Mouse (Mus musculus) intestine, embryonic 15.5 days (tissue): ENCODE results near the gene Stpg2. TPM values are rescaled to one million over a fixed set of nuclear protein-coding genes. Genes with fewer than 3 reads are reported as not detected.
"Not testable (repeated sequence)": the region's sequence is repeated elsewhere in the genome, so short reads cannot be mapped to it uniquely, and the experiment has no call there.

ENCODE experiments used
- ATAC-seq: fragments of 200-750 bp; cut with Nextera tagmentation; 2 replicates; pipeline ENCODE4 v1.8.0; 2017; ENCODE audit warnings: moderate TSS enrichment, moderate library complexity
- H3K27ac ChIP-seq: fragments of 300-500 bp; sonication (generic); 2 replicates; pipeline ENCODE4 v1.5.1; 2015; ENCODE audit warnings: mild to moderate bottlenecking, inconsistent platforms
- H3K27me3 ChIP-seq: fragments of 300-500 bp; sonication (generic); replicated peaks from 2 replicates; pipeline ENCODE4 v1.6.1; 2015; ENCODE audit warnings: inconsistent platforms
- H3K36me3 ChIP-seq: fragments of 300-500 bp; sonication (generic); 2 replicates; pipeline ENCODE4 v1.6.1; 2015; ENCODE audit warnings: inconsistent platforms
- H3K4me1 ChIP-seq: fragments of 300-500 bp; sonication (generic); replicated peaks from 2 replicates; pipeline ENCODE4 v1.6.1; 2015; ENCODE audit warnings: inconsistent platforms
- H3K4me2 ChIP-seq: fragments of 300-500 bp; sonication (generic); replicated peaks from 2 replicates; pipeline ENCODE4 v1.6.1; 2015; ENCODE audit warnings: mild to moderate bottlenecking, inconsistent platforms
- H3K4me3 ChIP-seq: fragments of 300-500 bp; sonication (generic); replicated peaks from 2 replicates; pipeline ENCODE4 v1.5.1; 2015; ENCODE audit warnings: inconsistent platforms
- H3K9ac ChIP-seq: fragments of 300-500 bp; sonication (generic); 2 replicates; pipeline ENCODE4 v1.6.1; 2015; ENCODE audit warnings: inconsistent platforms
- H3K9me3 ChIP-seq: fragments of 300-500 bp; sonication (generic); 2 replicates; pipeline ENCODE4 v1.6.1; 2016; ENCODE audit warnings: inconsistent platforms
- WGBS: fragments of 180-500 bp; shearing (Covaris S2); methylation state at CpG from one replicate; pipeline ENCODE4 v1.1.7; 2015; 5-methylcytosine and 5-hydroxymethylcytosine counted together
- polyA plus RNA-seq: library from polyadenylated mRNA; unstranded; fragments of >200 nt; fragmentation: Nextera tagmentation; extraction: Ambion mirVana; gene quantifications from 2 replicates; pipeline ENCODE4 v1.2.1, GENCODE M21; 2015

The Stpg2 gene
- polyA plus RNA-seq, 1 experiment from 2014 or later, result not detected

DNA sequence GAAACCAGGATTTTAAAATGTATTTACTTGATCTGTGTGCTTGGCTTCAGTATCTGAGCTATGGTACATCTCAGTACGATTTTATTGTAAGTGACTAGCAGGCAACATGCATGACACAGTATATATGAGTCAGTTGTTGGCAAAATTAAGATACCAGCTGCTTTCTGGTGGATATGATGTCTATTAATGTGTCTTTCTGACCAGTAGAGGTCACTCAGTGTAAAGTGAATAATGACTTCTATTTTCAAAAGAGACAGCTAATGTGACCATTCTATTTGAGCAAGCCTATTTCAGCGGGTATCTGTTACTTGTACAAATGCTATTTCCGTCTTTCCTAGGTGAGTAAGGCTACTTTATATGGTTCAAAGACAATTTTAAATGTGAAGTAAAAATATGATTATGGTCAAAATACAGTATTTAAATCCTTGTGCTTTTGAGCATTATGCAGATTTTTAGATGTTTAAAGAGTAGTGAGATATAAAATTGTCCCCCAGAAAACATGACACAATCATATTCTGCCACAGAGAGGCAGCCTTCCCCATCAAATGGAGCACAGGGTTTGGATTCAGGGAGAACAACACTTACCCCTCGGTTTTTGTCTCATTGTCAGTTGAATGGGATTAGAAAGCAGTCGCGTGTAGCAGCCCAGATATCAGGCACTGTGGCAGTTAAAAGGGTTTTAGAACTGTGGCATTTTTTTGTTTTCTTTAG is 303.9 kb downstream of the Stpg2 start:
- Histone ChIP-seq H3K9me3 (no peaks in the 10 kb centered on the region), H3K36me3 (no peaks in the 10 kb centered on the region), H3K9ac (no peak overlapping the region), H3K4me3 (no peak overlapping the region), H3K4me1 (no peaks in the 10 kb centered on the region), H3K27ac (no peak overlapping the region), H3K27me3 (no peaks in the 10 kb centered on the region), H3K4me2 (no peak overlapping the region)
- 55% methylated on average over 6 of the region's 6 CpGs for WGBS
- no peak for ATAC-seq

- H3K4me1 ChIP-seq, result no peaks in the 10 kb centered on the region
- H3K36me3 ChIP-seq, result no peaks in the 10 kb centered on the region
- no peak overlapping the region for H3K4me3 ChIP-seq
- H3K9me3 ChIP-seq, result no peaks in the 10 kb centered on the region
- no peaks in the 10 kb centered on the region for H3K27me3 ChIP-seq
- 95% methylated on average over 2 of the region's 2 CpGs for WGBS
- no peak overlapping the region for H3K9ac ChIP-seq
- no peak overlapping the region for H3K4me2 ChIP-seq
- no peak for ATAC-seq
- no peak overlapping the region for H3K27ac ChIP-seq
Measured at GRCm38 (mm10) chr3:139578496-139578895, 373.0 kb downstream of the Stpg2 start.

GRCm38 (mm10) chr3:139581298-139581697 is 375.8 kb downstream of the Stpg2 start:
- ATAC-seq, result 0 out of 2 replicates have a peak, but pooled peaks have one; percentile 45

GRCm38 (mm10) chr3:139599508-139599907 is 394.0 kb downstream of the Stpg2 start:
- 46% methylated on average over 3 of the region's 3 CpGs for WGBS
- H3K36me3 ChIP-seq, result no peaks in the 10 kb centered on the region

More at GRCm38 (mm10) chr3:139581298-139581697, 375.8 kb downstream of the Stpg2 start:
- H3K4me2 ChIP-seq, result no peak overlapping the region
- H3K27ac ChIP-seq, result no peak overlapping the region
- no peak overlapping the region for H3K4me3 ChIP-seq
- no peak overlapping the region for H3K9ac ChIP-seq
- no peaks in the 10 kb centered on the region for H3K27me3 ChIP-seq
- no peaks in the 10 kb centered on the region for H3K4me1 ChIP-seq
- H3K9me3 ChIP-seq, result no peaks in the 10 kb centered on the region
- no peaks in the 10 kb centered on the region for H3K36me3 ChIP-seq

DNA sequence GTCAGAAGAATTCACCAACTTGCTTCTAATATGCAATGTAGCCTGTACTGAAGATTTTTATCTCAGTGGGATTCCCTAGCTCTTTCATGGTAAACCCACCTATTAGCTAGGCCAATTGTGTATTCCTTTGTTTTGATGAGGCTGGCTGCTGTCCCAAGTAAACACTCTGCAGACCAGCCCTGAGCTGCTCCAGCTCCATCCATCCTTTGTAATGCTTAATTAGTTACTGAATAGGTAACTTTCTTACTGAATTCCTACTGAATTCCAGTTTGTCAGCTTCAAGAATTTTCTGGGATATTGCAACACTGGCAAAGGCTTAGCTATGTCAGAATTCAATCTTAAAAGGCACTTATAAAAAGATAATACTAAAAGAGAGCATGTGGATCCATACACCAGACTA is 402.8 kb downstream of the Stpg2 start:
- not testable (repeated sequence) for H3K4me2 ChIP-seq, H3K9ac ChIP-seq, H3K4me3 ChIP-seq, ATAC-seq, H3K4me1 ChIP-seq, H3K36me3 ChIP-seq, H3K27me3 ChIP-seq, H3K27ac ChIP-seq, H3K9me3 ChIP-seq

More at GRCm38 (mm10) chr3:139599508-139599907, 394.0 kb downstream of the Stpg2 start:
- Histone ChIP-seq H3K4me3 (no peak overlapping the region), H3K9ac (no peak overlapping the region), H3K4me2 (no peak overlapping the region), H3K4me1 (no peaks in the 10 kb centered on the region), H3K9me3 (no peaks in the 10 kb centered on the region), H3K27ac (no peak overlapping the region), H3K27me3 (no peaks in the 10 kb centered on the region)
- peak; percentile 58; the same call in 1 of the 2 replicates for ATAC-seq

DNA sequence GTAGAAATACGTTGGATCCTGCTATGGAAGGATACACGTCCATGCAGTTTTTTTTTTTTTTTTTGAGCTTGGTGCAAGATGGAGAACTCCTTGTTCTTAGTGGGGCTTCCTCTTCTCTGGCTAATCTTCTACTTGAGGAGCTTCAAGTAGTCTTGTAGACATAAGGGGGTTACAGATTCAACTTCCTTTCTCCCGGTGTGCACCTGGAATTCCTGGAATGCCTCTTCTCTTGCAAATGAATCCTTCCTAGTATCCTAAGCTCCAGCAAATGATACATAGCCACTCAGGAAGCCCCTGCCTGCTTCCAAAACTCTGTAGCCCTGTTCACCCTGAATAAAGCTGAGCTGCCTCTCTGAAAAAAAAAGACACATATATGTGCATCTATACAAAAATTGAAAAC is 409.1 kb downstream of the Stpg2 start:
- Histone ChIP-seq H3K4me1 (no peaks in the 10 kb centered on the region), H3K4me3 (no peak overlapping the region), H3K4me2 (no peak overlapping the region), H3K36me3 (no peaks in the 10 kb centered on the region), H3K27ac (no peak overlapping the region), H3K27me3 (no peaks in the 10 kb centered on the region), H3K9me3 (no peaks in the 10 kb centered on the region), H3K9ac (no peak overlapping the region)
- 45% methylated on average over 3 of the region's 3 CpGs for WGBS
- ATAC-seq, result no peak

GRCm38 (mm10) chr3:139615791-139616190 is 410.3 kb downstream of the Stpg2 start:
- no peak for ATAC-seq
- no peak overlapping the region for H3K4me3 ChIP-seq
- no peak overlapping the region for H3K9ac ChIP-seq
- H3K4me1 ChIP-seq, result no peaks in the 10 kb centered on the region
- whole genome bisulfite sequencing, result 87% methylated on average over 7 of the region's 7 CpGs
- H3K27me3 ChIP-seq, result no peaks in the 10 kb centered on the region
- no peak overlapping the region for H3K4me2 ChIP-seq
- H3K9me3 ChIP-seq, result no peaks in the 10 kb centered on the region
- no peak overlapping the region for H3K27ac ChIP-seq
- H3K36me3 ChIP-seq, result no peaks in the 10 kb centered on the region

GRCm38 (mm10) chr3:139637887-139638286 is 432.4 kb downstream of the Stpg2 start:
- no peak overlapping the region for H3K4me3 ChIP-seq
- no peaks in the 10 kb centered on the region for H3K9me3 ChIP-seq
- H3K9ac ChIP-seq, result no peak overlapping the region
- ATAC-seq, result no peak
- H3K4me1 ChIP-seq, result no peaks in the 10 kb centered on the region
- H3K4me2 ChIP-seq, result no peak overlapping the region
- H3K27ac ChIP-seq, result no peak overlapping the region
- 81% methylated on average over 8 of the region's 8 CpGs for WGBS
- no peaks in the 10 kb centered on the region for H3K27me3 ChIP-seq
- H3K36me3 ChIP-seq, result no peaks in the 10 kb centered on the region

DNA sequence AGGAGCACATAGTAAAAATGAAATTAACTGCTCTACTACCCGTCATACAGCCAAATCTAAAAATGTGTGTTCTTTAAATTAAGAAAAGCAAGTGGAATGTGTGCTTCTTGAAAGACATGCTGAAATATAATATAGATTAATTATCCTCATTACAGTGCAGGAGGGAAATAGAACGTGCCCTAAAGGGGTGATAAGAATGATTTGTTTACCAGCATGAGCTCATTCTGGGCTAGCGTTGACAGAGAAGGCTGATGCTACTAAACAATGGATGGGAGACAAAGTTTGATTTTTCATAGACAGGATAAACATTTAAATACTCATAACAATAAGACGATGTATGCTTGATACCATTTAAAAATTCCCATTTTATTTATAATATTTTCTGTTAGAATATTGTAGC is 446.0 kb downstream of the Stpg2 start:
- Histone ChIP-seq H3K4me2 (no peak overlapping the region), H3K4me3 (no peak overlapping the region), H3K9ac (no peak overlapping the region), H3K9me3 (no peaks in the 10 kb centered on the region), H3K4me1 (no peaks in the 10 kb centered on the region), H3K27ac (no peak overlapping the region), H3K36me3 (no peaks in the 10 kb centered on the region), H3K27me3 (no peaks in the 10 kb centered on the region)
- no peak for ATAC-seq
- WGBS, result 63% methylated on average over 4 of the region's 4 CpGs

DNA sequence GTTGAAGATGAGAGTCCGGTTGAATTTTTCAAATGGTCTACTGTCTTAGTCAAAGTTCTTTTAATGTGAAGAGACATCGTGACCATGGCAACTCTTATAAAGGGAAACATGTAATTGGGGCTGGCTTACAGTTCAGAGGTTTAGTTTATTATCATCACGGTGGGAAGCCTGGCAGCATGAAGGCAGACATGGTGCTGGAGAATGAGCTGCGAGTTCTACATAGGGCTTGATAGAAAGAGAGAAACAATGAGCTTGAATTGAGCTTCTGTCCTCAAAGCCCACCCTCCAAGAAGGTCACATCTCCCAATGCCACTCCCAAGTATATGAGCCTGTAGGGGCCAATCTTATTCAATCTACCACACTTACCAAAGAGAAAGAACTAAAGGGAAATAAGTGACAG is 453.9 kb downstream of the Stpg2 start:
- Histone ChIP-seq H3K27ac (no peak overlapping the region), H3K4me2 (no peak overlapping the region), H3K27me3 (no peaks in the 10 kb centered on the region), H3K36me3 (no peaks in the 10 kb centered on the region), H3K4me3 (no peak overlapping the region), H3K9me3 (no peaks in the 10 kb centered on the region), H3K9ac (no peak overlapping the region), H3K4me1 (no peaks in the 10 kb centered on the region)
- ATAC-seq, result no peak
- WGBS, result 73% methylated on average over 4 of the region's 4 CpGs

DNA sequence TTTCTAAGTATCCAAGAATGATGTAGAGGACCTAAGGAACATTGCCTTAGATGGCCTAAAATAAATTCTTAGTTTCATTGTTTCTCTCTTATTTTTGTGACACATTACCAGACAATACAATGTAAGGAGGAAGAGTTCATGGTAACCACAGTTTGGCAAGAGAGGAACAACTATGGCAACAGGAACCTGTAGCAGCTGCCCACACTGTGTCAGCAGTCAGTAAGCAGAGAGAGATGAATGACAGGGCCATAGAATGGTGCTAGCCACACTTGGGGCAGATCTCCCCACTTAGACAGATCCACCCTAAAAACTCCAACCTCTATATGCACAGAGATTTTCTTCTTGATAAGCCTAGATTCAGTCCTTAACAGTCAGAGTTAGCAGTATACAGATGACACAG is 456.7 kb downstream of the Stpg2 start:
- Histone ChIP-seq H3K27me3 (no peaks in the 10 kb centered on the region), H3K36me3 (no peaks in the 10 kb centered on the region), H3K9ac (no peak overlapping the region), H3K27ac (no peak overlapping the region), H3K4me3 (no peak overlapping the region), H3K9me3 (no peaks in the 10 kb centered on the region), H3K4me1 (no peaks in the 10 kb centered on the region), H3K4me2 (no peak overlapping the region)
- no peak for ATAC-seq

DNA sequence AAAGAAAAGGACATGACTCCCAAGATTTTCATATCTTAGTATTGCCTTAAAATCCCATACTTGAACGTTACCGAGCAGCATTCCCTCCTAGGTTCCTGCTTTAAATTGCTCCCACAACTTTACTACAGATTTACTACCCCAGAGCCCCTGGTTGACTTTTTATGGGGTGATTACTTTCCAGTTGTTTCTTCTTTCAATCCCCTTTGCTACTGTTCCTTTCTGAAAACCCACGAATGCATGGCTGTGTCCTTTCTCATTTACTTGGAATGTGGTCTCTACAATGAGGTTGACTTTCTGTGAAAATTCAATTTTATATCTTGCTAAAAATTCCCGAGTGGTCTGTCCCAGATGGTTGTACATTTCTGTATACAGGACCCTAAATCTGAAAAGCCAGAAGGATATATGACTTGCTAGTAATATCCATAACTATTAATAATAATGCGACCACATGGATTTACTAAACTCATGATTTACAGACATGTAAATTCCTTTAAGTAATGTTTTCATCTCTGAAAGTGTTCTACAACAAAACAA is 458.3 kb downstream of the Stpg2 start:
- WGBS, result 63% methylated on average over 5 of the region's 5 CpGs
- no peaks in the 10 kb centered on the region for H3K9me3 ChIP-seq
- no peaks in the 10 kb centered on the region for H3K4me1 ChIP-seq
- H3K27ac ChIP-seq, result no peak overlapping the region
- no peak overlapping the region for H3K4me3 ChIP-seq
- H3K4me2 ChIP-seq, result no peak overlapping the region
- no peak overlapping the region for H3K9ac ChIP-seq
- ATAC-seq, result no peak
- no peaks in the 10 kb centered on the region for H3K36me3 ChIP-seq
- H3K27me3 ChIP-seq, result no peaks in the 10 kb centered on the region

DNA sequence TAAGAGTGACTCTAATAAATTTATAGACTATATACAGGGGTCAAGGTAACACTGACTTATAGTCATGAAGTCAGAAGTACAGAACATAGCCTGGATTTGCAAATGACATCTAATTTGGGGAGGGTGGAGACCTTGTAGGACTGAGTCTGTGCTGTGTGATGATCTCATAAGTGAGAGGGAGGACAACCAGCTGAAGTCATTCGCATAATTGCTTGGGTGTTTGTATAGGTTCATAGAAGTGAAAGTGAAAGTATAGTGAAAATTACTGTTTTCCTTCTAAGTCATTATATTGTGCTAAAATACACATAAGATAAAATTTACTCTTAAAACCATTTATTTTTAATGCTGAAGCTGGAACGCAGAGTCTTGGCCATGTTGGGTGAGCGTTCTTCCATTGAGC is 459.6 kb downstream of the Stpg2 start:
- H3K36me3 ChIP-seq, result no peaks in the 10 kb centered on the region
- H3K9me3 ChIP-seq, result no peaks in the 10 kb centered on the region
- H3K4me3 ChIP-seq, result no peak overlapping the region
- H3K9ac ChIP-seq, result no peak overlapping the region
- WGBS, result 88% methylated on average over 3 of the region's 3 CpGs
- ATAC-seq, result no peak
- no peak overlapping the region for H3K27ac ChIP-seq
- no peaks in the 10 kb centered on the region for H3K27me3 ChIP-seq
- no peaks in the 10 kb centered on the region for H3K4me1 ChIP-seq
- no peak overlapping the region for H3K4me2 ChIP-seq
